Mouse (Mus musculus): ENCODE data around the gene Epb42. TPM values are rescaled to one million over a fixed set of nuclear protein-coding genes. Genes with fewer than 3 reads are reported as not detected.
A peak's percentile ranks its signal among the peaks of the same experiment; 100 is the strongest.
"Not testable (repeated sequence)": the region's sequence is repeated elsewhere in the genome, so short reads cannot be mapped to it uniquely, and the experiment has no call there.

Gene Epb42
- polyA plus RNA-seq, 1 experiment = 136 TPM

DNA sequence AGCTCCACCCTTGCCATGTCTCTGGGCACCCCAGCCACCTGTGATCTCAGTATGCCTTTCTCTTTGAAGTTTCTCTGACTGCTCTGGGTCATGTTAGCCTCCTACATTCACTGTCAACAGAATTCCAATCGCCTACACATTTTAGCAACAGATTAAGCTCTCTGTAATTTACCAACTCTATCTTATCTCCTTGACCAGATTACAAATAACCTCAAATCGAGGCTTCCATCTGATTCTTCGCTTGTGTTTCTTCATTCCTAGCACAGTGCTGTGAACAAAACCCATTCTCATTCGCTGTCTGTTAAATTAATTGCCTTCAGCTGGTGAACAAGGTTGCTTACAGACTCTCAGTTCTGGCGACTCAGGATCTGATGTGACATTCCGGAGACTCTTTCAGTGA lies 21.1 kb upstream of the Epb42 start:
- Histone ChIP-seq H3K4me1 (ENCODE audit: control insufficient read depth, insufficient read depth, low read length) (peaks cover 1% of the 10 kb centered on the region; the same call in 1 of the 2 replicates), H3K4me3 (replicated peaks; ENCODE audit: control insufficient read depth, low read depth, low read length) (no peak overlapping the region), H3K27ac (ENCODE audit: control insufficient read depth, insufficient read depth, low read depth, low read length, poor library complexity) (no peak overlapping the region)
- no peak for TF ChIP-seq POLR2A (IDR thresholded peaks at IDR 0.05; ENCODE audit: borderline replicate concordance, control insufficient read depth, low read depth, low read length)
- TF ChIP-seq CTCF (IDR thresholded peaks at IDR 0.05; ENCODE audit: control insufficient read depth, insufficient read depth, low read length) = no peak
- 72% methylated on average over 6 of the region's 6 CpGs for WGBS

DNA sequence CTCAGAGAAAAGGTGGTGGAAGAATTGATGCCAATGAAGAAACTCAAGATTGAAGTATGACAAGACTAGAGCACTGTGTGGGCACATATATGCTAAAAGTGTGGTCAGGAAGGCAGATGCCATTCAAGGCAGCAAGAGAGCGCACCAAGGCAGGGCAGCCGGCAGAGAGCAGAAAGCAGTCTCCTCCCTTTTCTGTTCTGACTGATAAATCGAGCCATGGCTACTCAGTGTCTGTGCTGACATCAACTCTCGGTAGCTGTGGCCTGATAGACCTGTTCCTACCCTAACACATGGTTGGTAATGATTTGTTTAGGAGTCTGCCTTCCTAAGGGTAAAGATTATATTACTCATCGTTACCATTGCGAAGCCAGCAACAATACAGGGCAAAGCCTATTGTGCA lies 19.0 kb upstream of the Epb42 start:
- no peak for TF ChIP-seq CTCF (IDR thresholded peaks at IDR 0.05; ENCODE audit: control insufficient read depth, insufficient read depth, low read length)
- no peak for TF ChIP-seq POLR2A (IDR thresholded peaks at IDR 0.05; ENCODE audit: borderline replicate concordance, control insufficient read depth, low read depth, low read length)
- Histone ChIP-seq H3K4me1 (ENCODE audit: control insufficient read depth, insufficient read depth, low read length) (peaks cover 1% of the 10 kb centered on the region; the same call in 1 of the 2 replicates), H3K27ac (ENCODE audit: control insufficient read depth, insufficient read depth, low read depth, low read length, poor library complexity) (no peak overlapping the region), H3K4me3 (replicated peaks; ENCODE audit: control insufficient read depth, low read depth, low read length) (no peak overlapping the region)
- 65% methylated on average over 6 of the region's 6 CpGs for WGBS

DNA sequence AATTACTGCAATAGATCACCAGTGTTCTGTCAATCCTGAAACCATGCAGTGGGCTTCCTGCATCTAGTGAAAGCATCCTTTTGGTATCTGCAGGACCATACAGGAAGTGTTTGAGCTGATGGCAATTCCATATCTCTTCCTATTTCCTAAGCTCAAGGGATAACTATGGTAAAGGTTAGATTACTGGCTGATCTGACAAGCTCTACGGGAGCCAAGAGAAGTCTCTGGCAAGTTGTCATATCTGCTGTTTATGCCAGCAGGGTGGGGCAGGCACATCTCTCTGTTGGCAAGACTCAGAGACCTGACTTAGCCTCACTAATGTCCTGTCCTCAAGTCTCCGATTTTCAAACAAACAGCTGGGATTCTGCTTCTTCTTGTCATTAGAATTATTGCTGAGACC lies 17.2 kb upstream of the Epb42 start:
- TF ChIP-seq POLR2A (IDR thresholded peaks at IDR 0.05; ENCODE audit: borderline replicate concordance, control insufficient read depth, low read depth, low read length) (no peak), CTCF (IDR thresholded peaks at IDR 0.05; ENCODE audit: control insufficient read depth, insufficient read depth, low read length) (no peak)
- no peak overlapping the region for H3K4me3 ChIP-seq (replicated peaks; ENCODE audit: control insufficient read depth, low read depth, low read length)
- H3K4me1 ChIP-seq (ENCODE audit: control insufficient read depth, insufficient read depth, low read length) = peaks cover 1% of the 10 kb centered on the region; the same call in 1 of the 2 replicates
- 46% methylated on average over 2 of the region's 2 CpGs for WGBS
- no peak overlapping the region for H3K27ac ChIP-seq (ENCODE audit: control insufficient read depth, insufficient read depth, low read depth, low read length, poor library complexity)

DNA sequence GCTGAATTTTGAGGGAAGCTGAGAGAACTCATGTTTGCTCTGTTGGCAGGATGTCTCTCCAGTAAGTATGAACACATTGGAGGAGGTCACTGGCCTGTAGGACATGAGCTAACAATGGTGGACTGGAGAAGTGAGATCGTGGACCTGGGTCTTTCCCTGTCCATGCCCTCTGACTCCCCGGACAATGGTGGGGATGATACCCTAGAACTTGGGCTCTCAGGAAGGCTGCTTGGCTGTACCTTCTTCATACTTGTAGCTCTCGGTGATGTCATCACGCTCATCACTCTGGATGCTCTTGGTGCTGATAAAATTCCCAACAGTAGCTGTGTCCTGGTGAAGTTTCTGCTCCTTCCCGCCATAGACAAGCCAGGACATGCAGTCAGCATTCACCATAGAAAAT lies 15.3 kb upstream of the Epb42 start:
- no peak for TF ChIP-seq CTCF (IDR thresholded peaks at IDR 0.05; ENCODE audit: control insufficient read depth, insufficient read depth, low read length)
- TF ChIP-seq POLR2A (IDR thresholded peaks at IDR 0.05; ENCODE audit: borderline replicate concordance, control insufficient read depth, low read depth, low read length) = no peak
- no peak overlapping the region for H3K4me3 ChIP-seq (replicated peaks; ENCODE audit: control insufficient read depth, low read depth, low read length)
- peaks cover 1% of the 10 kb centered on the region; the same call in 1 of the 2 replicates for H3K4me1 ChIP-seq (ENCODE audit: control insufficient read depth, insufficient read depth, low read length)
- no peak overlapping the region for H3K27ac ChIP-seq (ENCODE audit: control insufficient read depth, insufficient read depth, low read depth, low read length, poor library complexity)
- 90% methylated on average over 5 of the region's 5 CpGs for WGBS

DNA sequence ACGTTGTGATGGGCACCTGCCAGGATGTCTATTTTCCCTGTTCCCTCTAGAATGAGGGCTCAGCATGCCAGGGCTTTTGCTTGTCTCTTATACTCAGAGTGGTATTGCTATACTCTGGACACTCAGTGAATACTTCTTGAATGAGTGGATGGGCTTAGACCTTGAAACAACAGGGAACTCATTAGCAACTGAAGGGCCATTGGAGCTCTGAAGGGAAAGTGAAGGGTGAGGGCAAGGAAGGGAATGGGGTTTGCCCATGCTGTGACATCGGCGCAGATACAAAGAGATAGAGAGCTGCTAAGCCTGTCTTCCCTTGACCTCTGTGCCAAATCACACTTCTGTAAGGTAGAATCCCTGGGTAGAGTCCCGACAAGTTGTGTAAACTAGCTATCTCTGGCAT lies 8.8 kb upstream of the Epb42 start:
- Histone ChIP-seq H3K4me1 (ENCODE audit: control insufficient read depth, insufficient read depth, low read length) (no peaks in the 10 kb centered on the region), H3K27ac (ENCODE audit: control insufficient read depth, insufficient read depth, low read depth, low read length, poor library complexity) (no peak overlapping the region), H3K4me3 (replicated peaks; ENCODE audit: control insufficient read depth, low read depth, low read length) (no peak overlapping the region)
- WGBS = 82% methylated on average over 4 of the region's 4 CpGs
- no peak for TF ChIP-seq POLR2A (IDR thresholded peaks at IDR 0.05; ENCODE audit: borderline replicate concordance, control insufficient read depth, low read depth, low read length)
- no peak for TF ChIP-seq CTCF (IDR thresholded peaks at IDR 0.05; ENCODE audit: control insufficient read depth, insufficient read depth, low read length)

DNA sequence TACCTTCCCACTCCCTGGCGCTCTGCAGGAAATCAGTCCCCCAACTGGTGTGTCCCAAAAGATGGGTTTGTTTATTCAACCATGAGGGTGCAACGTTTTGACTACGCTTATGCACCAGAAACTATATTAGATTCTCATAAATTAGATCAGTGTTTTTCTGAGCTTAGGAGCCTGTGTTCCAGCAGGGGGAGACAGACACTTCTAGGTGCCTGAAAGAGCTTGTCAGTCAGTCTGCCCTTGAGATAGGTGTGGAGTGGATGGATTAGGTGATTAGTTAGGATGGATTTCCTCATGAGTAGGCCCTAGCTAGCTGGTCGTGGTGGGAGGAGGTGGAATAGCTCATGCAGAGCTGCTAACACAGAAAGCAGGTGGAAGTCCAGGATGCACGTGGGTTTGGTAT lies 4.2 kb upstream of the Epb42 start:
- TF ChIP-seq POLR2A (IDR thresholded peaks at IDR 0.05; ENCODE audit: borderline replicate concordance, control insufficient read depth, low read depth, low read length) = no peak
- peak; percentile 51 for TF ChIP-seq CTCF (IDR thresholded peaks at IDR 0.05; ENCODE audit: control insufficient read depth, insufficient read depth, low read length)
- H3K4me1 ChIP-seq (ENCODE audit: control insufficient read depth, insufficient read depth, low read length) = no peaks in the 10 kb centered on the region
- no peak overlapping the region for H3K4me3 ChIP-seq (replicated peaks; ENCODE audit: control insufficient read depth, low read depth, low read length)
- 31% methylated on average over 5 of the region's 5 CpGs for WGBS
- H3K27ac ChIP-seq (ENCODE audit: control insufficient read depth, insufficient read depth, low read depth, low read length, poor library complexity) = no peak overlapping the region

DNA sequence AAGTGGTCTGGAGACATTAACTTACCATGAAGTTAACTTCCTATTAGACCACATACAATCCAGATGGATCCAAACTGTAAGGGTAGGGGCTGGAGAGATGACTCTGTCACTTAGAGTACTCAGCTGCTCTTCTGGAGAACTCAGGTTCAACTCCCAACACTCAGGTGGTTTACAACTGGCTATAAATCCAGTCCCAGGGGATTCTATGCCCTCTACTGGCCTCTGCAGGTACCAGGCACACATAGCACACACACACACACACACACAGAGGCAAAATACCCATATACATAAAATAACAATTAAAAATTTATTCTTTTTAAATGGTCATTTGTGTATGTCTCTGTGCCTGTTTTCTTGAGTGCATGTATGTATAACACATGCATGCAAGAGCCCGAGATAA lies 2.5 kb upstream of the Epb42 start:
- no peak overlapping the region for H3K4me3 ChIP-seq (replicated peaks; ENCODE audit: control insufficient read depth, low read depth, low read length)
- 95% methylated on average over 1 of the region's 1 CpGs for WGBS
- H3K4me1 ChIP-seq (ENCODE audit: control insufficient read depth, insufficient read depth, low read length) = no peaks in the 10 kb centered on the region
- H3K27ac ChIP-seq (ENCODE audit: control insufficient read depth, insufficient read depth, low read depth, low read length, poor library complexity) = no peak overlapping the region
- no peak for TF ChIP-seq CTCF (IDR thresholded peaks at IDR 0.05; ENCODE audit: control insufficient read depth, insufficient read depth, low read length)
- no peak for TF ChIP-seq POLR2A (IDR thresholded peaks at IDR 0.05; ENCODE audit: borderline replicate concordance, control insufficient read depth, low read depth, low read length)

DNA sequence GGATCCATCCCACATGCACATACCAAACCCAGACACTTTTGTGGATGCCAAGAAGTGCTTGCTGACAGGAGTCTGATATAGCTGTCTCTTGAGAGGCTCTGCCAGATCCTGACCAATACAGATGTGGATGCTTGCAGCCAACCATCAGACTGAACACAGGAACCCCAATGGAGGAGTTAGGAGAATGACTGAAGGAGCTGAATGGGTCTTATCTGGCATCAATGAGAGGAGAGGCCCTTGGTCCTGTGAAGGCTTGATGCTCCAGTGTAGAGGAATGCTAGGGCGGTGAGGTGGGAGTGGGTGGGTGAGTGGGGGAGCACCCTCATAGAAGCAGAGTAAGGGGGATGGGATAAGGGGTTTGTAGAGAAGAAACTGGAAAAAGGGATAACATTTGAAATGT lies 2.0 kb upstream of the Epb42 start:
- WGBS = 93% methylated on average over 1 of the region's 1 CpGs
- H3K4me3 ChIP-seq (replicated peaks; ENCODE audit: control insufficient read depth, low read depth, low read length); H3K27ac ChIP-seq (ENCODE audit: control insufficient read depth, insufficient read depth, low read depth, low read length, poor library complexity); H3K4me1 ChIP-seq (ENCODE audit: control insufficient read depth, insufficient read depth, low read length): not testable (repeated sequence)

DNA sequence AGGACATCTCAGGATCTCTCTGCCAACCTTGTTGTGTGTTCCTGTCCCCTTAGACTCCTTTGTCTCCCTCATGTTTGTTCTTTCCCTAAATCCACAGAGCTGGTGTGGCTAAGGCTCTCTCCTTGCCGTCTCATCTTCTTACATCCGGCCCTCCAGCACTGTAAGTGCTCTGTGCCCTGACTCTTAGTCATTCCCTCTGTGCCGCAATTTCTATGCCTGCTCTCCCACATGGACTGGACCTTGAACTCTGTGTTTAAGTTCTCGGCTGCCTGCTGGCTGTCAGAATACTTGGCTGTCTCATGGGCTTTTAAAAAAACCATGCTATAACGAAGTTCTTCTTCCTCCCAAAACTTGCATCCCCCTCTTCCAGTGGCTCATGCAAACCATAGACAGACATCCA lies 14.0 kb downstream of the Epb42 start:
- no peak overlapping the region for H3K4me3 ChIP-seq (replicated peaks; ENCODE audit: control insufficient read depth, low read depth, low read length)
- no peak overlapping the region for H3K27ac ChIP-seq (ENCODE audit: control insufficient read depth, insufficient read depth, low read depth, low read length, poor library complexity)
- no peaks in the 10 kb centered on the region for H3K4me1 ChIP-seq (ENCODE audit: control insufficient read depth, insufficient read depth, low read length)
- 89% methylated on average over 5 of the region's 5 CpGs for WGBS
- no peak for TF ChIP-seq CTCF (IDR thresholded peaks at IDR 0.05; ENCODE audit: control insufficient read depth, insufficient read depth, low read length)
- TF ChIP-seq POLR2A (IDR thresholded peaks at IDR 0.05; ENCODE audit: borderline replicate concordance, control insufficient read depth, low read depth, low read length) = no peak
